Mouse (Mus musculus) cerebellum, adult 2 months (tissue): ENCODE results near the gene Utp6.

Experiments used
- CTCF ChIP-seq: fragments of 200-500 bp; IDR thresholded peaks from 2 replicates; pipeline ENCODE4 v1.5.1; 2011; ENCODE audit warnings: low read depth, mild to moderate bottlenecking, control low read depth, low read length, moderate library complexity, borderline replicate concordance; ENCODE audit not compliant: insufficient read depth
- POLR2A ChIP-seq: fragments of 200-500 bp; IDR thresholded peaks from 2 replicates; pipeline ENCODE4 v1.6.1; 2011; ENCODE audit warnings: low read length, control low read depth, borderline replicate concordance; ENCODE audit not compliant: insufficient read depth

DNA sequence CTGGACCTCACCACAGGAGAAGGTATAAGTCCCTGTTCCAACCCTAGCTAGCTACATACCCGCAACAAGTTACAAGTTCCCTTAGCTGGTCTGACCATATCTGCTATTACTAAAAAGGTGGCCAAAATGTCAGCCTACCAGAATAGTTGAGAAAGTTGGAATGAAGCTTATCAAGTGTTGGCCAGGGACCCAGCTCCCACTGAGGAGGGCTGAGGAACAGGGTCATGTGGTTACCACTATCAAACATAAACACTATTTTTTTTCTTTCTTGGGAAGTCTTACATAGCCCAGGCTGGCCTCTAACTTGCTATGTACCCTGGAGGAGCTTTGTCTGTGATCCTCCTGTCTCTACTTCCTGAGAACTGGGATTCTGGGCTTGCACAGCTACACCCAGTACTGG is 75.8 kb downstream of the Utp6 start:
- TF ChIP-seq CTCF (no peak), POLR2A (no peak)
